Mouse (Mus musculus): ENCODE data around the gene Rab8a. TPM values are rescaled to one million over a fixed set of nuclear protein-coding genes. Genes with fewer than 3 reads are reported as not detected.
A peak's percentile ranks its signal among the peaks of the same experiment; 100 is the strongest.

Gene Rab8a
- polyA plus RNA-seq, 1 experiment: 48.8 TPM

DNA sequence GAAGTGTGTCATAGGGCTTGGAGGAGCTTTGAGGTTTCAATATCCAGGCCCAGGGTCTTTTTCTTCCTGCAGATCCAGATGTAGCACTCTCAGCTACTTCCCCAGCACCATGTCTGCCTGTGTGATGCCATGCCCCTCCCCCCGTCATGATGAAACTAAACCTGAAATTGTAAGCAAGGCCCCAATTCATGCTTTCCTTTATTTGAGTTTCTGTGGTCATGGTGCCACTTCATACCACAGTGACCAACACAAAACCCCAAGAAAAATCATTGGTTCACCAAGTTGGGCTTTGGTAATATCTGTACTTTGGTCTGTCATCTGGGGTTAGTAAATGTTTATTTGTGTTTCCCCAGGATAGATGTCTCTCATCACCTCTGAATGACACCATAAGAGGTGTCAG, 47.6 kb downstream of the Rab8a start:
- no peak overlapping the region for H3K4me3 ChIP-seq (replicated peaks)
- H3K36me3 ChIP-seq (replicated peaks; ENCODE audit: low read length): no peaks in the 10 kb centered on the region

DNA sequence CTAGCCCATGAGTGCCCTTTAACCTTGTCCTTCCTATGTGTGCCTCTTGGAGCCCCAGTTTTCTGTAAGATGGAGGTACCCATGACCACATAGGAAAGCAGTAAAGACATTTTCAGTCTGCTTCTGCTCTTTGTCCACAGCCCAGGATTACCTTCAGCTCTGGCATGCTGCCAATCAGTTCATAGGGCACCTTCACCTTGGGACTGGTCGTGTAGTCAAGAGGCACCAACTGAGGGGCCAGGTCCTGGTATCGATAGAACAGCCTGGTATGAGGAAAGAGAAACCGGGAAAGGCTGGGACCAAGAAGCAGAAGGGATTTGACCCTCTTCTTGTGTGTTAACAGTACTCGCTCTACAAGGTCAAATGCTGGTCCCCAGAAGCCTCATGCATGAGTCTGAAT, 49.2 kb downstream of the Rab8a start:
- no peak for TF ChIP-seq FLI1 (IDR thresholded peaks at IDR 0.05; ENCODE audit: low read length)
- no peak for TF ChIP-seq GATA1 (IDR thresholded peaks at IDR 0.05; ENCODE audit: borderline replicate concordance, low read length)
- H3K9me3 ChIP-seq: no peaks in the 10 kb centered on the region
- no peak overlapping the region for H3K4me3 ChIP-seq (replicated peaks)
- H3K36me3 ChIP-seq (replicated peaks; ENCODE audit: low read length): no peaks in the 10 kb centered on the region
- peaks cover 18% of the 10 kb centered on the region for H3K27me3 ChIP-seq (replicated peaks)
- H3K4me1 ChIP-seq: peaks cover 33% of the 10 kb centered on the region

More for the DNA sequence above, 47.6 kb downstream of the Rab8a start:
- Histone ChIP-seq H3K4me1 (peaks cover 33% of the 10 kb centered on the region), H3K27me3 (replicated peaks) (peaks cover 16% of the 10 kb centered on the region), H3K9me3 (0 out of 2 replicates have a peak, but pooled peaks cover 6% of the 10 kb centered on the region)
- TF ChIP-seq GATA1 (IDR thresholded peaks at IDR 0.05; ENCODE audit: borderline replicate concordance, low read length): no peak
- TF ChIP-seq FLI1 (IDR thresholded peaks at IDR 0.05; ENCODE audit: low read length): no peak

DNA sequence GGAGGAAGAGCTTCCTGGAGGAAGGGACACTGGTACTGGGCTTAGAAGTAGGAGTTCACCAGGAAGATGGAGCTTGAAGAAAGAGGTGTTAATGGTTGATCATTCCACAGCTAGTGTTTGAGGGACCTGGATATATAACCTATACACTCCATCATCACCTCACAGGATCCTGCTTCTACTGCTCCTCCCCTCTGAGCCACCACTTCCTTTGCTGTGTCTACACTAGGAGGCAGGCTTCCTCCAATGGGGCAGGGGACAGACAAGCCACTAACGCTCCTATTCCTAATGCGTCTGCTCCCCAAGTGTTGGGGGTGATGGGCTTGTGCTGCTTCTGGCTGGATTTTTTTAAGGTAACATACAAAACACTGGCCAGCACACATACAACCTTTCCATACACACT, 49.7 kb downstream of the Rab8a start:
- Histone ChIP-seq H3K9me3 (no peaks in the 10 kb centered on the region), H3K27me3 (replicated peaks) (peaks cover 15% of the 10 kb centered on the region), H3K4me3 (replicated peaks) (no peak overlapping the region), H3K36me3 (replicated peaks; ENCODE audit: low read length) (no peaks in the 10 kb centered on the region), H3K4me1 (peaks cover 38% of the 10 kb centered on the region)
- TF ChIP-seq GATA1 (IDR thresholded peaks at IDR 0.05; ENCODE audit: borderline replicate concordance, low read length) (no peak), FLI1 (IDR thresholded peaks at IDR 0.05; ENCODE audit: low read length) (no peak)

DNA sequence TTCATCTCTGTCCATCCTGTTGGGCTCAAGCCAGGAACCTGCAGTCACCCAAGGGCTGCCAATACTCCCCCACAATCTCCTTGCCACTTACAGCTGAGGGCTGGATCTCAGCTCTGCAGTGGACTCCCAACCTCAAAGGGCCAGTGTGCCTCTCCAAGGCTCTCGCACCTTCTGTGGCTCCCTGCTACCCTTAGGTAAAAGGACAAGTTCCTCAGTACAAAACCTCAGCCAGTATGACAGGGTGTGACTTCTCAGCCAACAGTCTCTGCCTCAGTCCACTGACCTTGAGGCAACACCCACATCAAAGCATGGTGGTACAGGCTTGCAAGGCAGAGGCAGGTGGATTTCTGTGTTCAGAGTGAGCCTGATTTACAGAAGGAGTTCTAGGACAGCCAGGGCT, 50.8 kb downstream of the Rab8a start:
- no peak for TF ChIP-seq GATA1 (IDR thresholded peaks at IDR 0.05; ENCODE audit: borderline replicate concordance, low read length)
- no peak for TF ChIP-seq FLI1 (IDR thresholded peaks at IDR 0.05; ENCODE audit: low read length)
- peaks cover 47% of the 10 kb centered on the region for H3K4me1 ChIP-seq
- H3K9me3 ChIP-seq: no peaks in the 10 kb centered on the region
- H3K4me3 ChIP-seq (replicated peaks): no peak overlapping the region
- no peaks in the 10 kb centered on the region for H3K36me3 ChIP-seq (replicated peaks; ENCODE audit: low read length)
- H3K27me3 ChIP-seq (replicated peaks): peaks cover 15% of the 10 kb centered on the region

DNA sequence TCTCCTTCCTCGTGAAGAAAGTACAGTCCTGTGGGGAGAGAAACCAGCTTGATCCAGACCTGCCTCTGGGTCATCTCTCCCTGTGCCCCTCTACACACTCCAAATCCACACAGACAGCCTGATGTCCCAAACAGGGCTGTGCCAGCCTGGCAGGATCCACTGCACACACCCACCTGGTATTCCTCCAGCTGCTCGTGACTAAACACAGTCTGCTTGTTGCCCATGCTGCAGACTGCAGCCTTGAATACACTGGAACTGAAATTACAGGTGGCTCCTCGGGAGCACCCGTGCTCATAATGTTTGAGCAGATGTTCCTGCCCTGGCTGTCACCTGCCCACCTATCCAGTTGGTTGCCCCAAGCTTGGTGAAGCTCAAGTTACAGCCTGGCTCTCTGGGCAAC, 51.8 kb downstream of the Rab8a start, which contains the start of gene Cib3:
TSS of gene Cib3 (minus strand) at position 87 of the 400 bp plus-strand sequence.
- Histone ChIP-seq H3K36me3 (replicated peaks; ENCODE audit: low read length) (no peaks in the 10 kb centered on the region), H3K4me3 (replicated peaks) (no peak within 1 kb of the TSS), H3K9me3 (no peaks in the 10 kb centered on the region), H3K27me3 (replicated peaks) (peaks cover 15% of the 10 kb centered on the region), H3K4me1 (peaks cover 47% of the 10 kb centered on the region)
- TF ChIP-seq GATA1 (IDR thresholded peaks at IDR 0.05; ENCODE audit: borderline replicate concordance, low read length) (no peak), FLI1 (IDR thresholded peaks at IDR 0.05; ENCODE audit: low read length) (no peak)

DNA sequence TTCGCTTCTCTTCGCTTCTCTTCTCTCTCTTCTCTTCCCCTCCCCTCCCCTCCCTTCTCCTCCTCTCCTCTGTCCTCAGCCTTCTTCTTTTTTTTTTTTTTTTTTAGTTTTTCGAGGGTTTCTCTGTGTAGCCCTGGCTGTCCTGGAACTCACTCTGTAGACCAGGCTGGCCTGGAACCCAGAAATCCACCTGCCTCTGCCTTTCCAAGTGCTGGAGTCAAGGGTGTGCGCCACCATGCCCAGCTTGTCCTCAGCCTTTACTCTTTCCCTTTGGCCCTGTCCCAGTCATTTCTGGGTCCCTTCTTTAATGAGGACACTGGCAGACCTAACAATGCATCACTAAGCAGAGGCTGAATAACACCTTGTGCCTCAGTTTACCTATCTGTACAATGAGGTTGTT, 52.5 kb downstream of the Rab8a start, which contains the start of gene Gm11034:
TSS of gene Gm11034 (minus strand) at position 101 of the 400 bp plus-strand sequence.
- TF ChIP-seq FLI1 (IDR thresholded peaks at IDR 0.05; ENCODE audit: low read length) (no peak), GATA1 (IDR thresholded peaks at IDR 0.05; ENCODE audit: borderline replicate concordance, low read length) (no peak)
- Histone ChIP-seq H3K9me3 (no peaks in the 10 kb centered on the region), H3K4me1 (peaks cover 48% of the 10 kb centered on the region), H3K27me3 (replicated peaks) (peaks cover 15% of the 10 kb centered on the region), H3K36me3 (replicated peaks; ENCODE audit: low read length) (no peaks in the 10 kb centered on the region), H3K4me3 (replicated peaks) (no peak within 1 kb of the TSS)

DNA sequence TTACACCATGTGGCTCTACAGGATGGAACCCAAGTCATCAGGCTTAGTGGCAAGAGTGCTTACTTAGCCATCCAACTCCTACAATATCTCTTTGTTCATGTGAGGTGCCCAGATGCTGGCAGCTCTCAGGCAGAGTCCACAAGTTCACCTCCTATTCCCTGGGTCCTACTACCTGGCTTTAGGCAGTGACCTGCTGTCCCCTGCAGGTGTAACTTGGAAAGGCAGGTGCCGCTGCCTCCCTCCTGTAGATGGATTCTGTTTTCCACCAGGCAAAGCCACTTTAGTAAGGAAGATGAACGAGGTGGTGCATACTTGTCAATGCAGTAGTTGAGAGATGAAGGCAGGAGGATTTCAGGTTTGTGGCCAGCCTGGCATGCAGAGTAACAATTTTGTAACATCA, 54.1 kb downstream of the Rab8a start:
- Histone ChIP-seq H3K36me3 (replicated peaks; ENCODE audit: low read length) (no peaks in the 10 kb centered on the region), H3K9me3 (no peaks in the 10 kb centered on the region), H3K27me3 (replicated peaks) (peaks cover 15% of the 10 kb centered on the region), H3K4me3 (replicated peaks) (no peak overlapping the region), H3K4me1 (peaks cover 50% of the 10 kb centered on the region)
- TF ChIP-seq GATA1 (IDR thresholded peaks at IDR 0.05; ENCODE audit: borderline replicate concordance, low read length) (no peak), FLI1 (IDR thresholded peaks at IDR 0.05; ENCODE audit: low read length) (no peak)

DNA sequence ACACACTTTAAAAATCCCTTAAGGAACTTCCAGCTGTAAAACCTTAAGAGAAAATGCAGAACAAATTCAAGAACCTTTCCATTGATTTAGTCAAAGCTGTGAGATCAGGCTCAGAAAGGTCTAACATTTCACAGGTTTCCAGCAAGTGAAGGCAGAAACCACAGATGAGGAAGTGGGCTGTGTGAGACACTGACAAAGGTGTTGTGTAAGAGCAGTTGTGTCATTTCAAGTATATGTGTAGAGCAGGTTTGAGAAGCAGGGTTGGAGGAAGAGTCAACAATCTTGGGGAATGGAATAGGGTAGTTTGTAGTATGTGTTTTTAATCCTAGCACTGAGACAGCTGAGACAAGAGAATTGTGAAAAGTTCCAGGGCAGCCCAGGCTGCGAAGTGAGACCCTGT, 54.9 kb downstream of the Rab8a start:
- Histone ChIP-seq H3K4me3 (replicated peaks) (no peak overlapping the region), H3K9me3 (no peaks in the 10 kb centered on the region), H3K4me1 (peaks cover 50% of the 10 kb centered on the region), H3K36me3 (replicated peaks; ENCODE audit: low read length) (peaks cover 5% of the 10 kb centered on the region), H3K27me3 (replicated peaks) (peaks cover 15% of the 10 kb centered on the region)
- TF ChIP-seq GATA1 (IDR thresholded peaks at IDR 0.05; ENCODE audit: borderline replicate concordance, low read length) (no peak), FLI1 (IDR thresholded peaks at IDR 0.05; ENCODE audit: low read length) (no peak)

DNA sequence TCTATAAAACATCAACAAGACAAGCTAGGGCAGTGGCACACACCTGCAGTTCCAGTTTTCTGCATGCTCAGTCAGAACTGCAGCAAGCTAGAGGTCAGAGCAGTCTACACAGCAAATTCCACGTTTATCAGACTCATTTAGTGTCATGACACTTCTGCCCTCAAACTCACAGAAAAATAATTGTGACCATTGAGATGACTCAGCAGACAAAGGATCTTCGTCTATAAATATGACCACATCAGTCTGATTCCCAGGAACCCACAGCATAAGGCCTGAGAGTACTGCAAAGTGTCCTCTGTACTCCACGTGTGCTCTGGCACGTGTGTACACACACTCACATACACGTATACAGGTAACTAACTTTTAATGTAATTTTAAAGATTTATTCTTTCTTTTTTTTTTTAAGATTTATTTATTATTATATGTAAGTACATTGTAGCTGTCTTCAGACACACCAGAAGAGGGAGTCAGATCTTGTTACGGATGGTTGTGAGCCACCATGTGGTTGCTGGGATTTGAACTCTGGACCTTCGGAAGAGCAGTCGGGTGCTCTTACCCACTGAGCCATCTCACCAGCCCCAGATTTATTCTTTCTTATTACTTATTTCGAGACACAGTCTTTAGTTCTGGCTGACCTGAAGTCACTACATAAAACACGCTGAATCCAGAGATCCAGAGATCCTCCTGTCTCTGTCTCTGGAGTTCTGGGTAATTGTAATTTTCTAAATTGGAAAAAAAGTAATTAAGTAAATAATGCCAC, 58.0 kb downstream of the Rab8a start:
- Histone ChIP-seq H3K4me1 (peaks cover 59% of the 10 kb centered on the region), H3K27me3 (replicated peaks) (peaks cover 2% of the 10 kb centered on the region), H3K9me3 (no peaks in the 10 kb centered on the region), H3K4me3 (replicated peaks) (peak overlapping the region; percentile 97), H3K36me3 (replicated peaks; ENCODE audit: low read length) (peaks cover 33% of the 10 kb centered on the region)
- no peak for TF ChIP-seq GATA1 (IDR thresholded peaks at IDR 0.05; ENCODE audit: borderline replicate concordance, low read length)
- no peak for TF ChIP-seq FLI1 (IDR thresholded peaks at IDR 0.05; ENCODE audit: low read length)

DNA sequence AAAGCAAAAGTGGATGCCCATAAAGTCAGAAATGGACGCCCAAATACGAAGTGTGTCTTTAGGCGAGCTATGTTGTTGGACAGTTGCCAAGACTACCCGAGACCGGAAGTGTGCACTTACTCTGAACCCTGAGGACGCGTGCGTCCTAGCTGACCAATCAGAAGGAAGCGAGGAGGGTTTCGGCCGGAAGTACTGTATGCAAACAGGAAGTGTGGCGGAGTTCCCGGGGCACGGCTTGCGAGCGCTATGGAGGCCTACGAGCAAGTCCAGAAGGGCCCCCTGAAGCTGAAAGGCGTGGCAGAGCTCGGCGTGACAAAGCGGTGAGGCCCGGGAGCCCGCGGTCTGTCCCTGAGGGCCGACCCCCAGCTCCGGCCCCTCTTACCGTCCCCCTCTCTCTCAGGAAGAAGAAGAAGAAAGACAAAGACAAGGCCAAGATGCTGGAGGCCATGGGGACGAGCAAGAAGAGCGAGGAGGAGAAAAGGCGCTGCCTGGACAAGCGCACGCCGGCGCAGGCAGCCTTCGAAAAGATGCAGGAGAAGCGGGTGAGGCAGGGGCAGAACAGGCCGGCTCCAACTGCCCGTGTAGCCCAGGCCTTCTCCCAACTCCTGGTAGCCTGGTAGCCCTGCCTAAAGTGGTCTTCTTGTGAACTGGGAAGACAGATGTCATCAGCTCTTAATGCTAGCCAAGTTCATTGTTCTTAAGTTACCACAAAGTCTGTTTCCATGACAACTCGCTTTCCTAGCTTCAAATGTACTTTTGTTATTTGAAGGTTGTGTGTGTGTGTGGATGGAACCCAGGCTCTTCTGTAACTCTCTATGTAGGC, 58.8 kb downstream of the Rab8a start, which contains the start of gene Fam32a:
TSS of gene Fam32a (plus strand) at position 190 of the 823 bp plus-strand sequence.
- TF ChIP-seq FLI1 (IDR thresholded peaks at IDR 0.05; ENCODE audit: low read length) (peak; percentile 99), GATA1 (IDR thresholded peaks at IDR 0.05; ENCODE audit: borderline replicate concordance, low read length) (no peak)
- Histone ChIP-seq H3K9me3 (no peaks in the 10 kb centered on the region), H3K27me3 (replicated peaks) (no peaks in the 10 kb centered on the region), H3K4me3 (replicated peaks) (peak within 1 kb of the TSS; percentile 97), H3K4me1 (peaks cover 57% of the 10 kb centered on the region), H3K36me3 (replicated peaks; ENCODE audit: low read length) (peaks cover 35% of the 10 kb centered on the region)

Measured in megakaryocyte, embryonic 14.5 days (primary cell).